Mouse (Mus musculus): ENCODE measurements around the gene Krtap9-3.
"Not testable (repeated sequence)": the region's sequence is repeated elsewhere in the genome, so short reads cannot be mapped to it uniquely, and the experiment has no call there.

- not testable (repeated sequence) for TF ChIP-seq POLR2A (IDR thresholded peaks at IDR 0.05; ENCODE audit: borderline replicate concordance, control insufficient read depth, low read depth, low read length); CTCF (IDR thresholded peaks at IDR 0.05; ENCODE audit: control insufficient read depth, insufficient read depth, low read length)
Observed at GRCm38 (mm10) chr11:99610089-99610488, 12.2 kb upstream of the Krtap9-3 start, which contains the start of gene Gm11937.
